Mouse (Mus musculus) lung, postnatal 0 days (tissue): ENCODE measurements around the gene Slc29a2. TPM values are rescaled to one million over a fixed set of nuclear protein-coding genes. Genes with fewer than 3 reads are reported as not detected.

Experiments
- ATAC-seq: fragments of 200-750 bp; cut with Nextera tagmentation; 2 replicates; pipeline ENCODE4 v1.8.0; 2017; ENCODE audit warnings: moderate library complexity
- DNase-seq: peaks from one replicate; pipeline ENCODE4 v3.0.0-alpha.2; 2016; ENCODE audit warnings: low spot score
- H3K27ac ChIP-seq: fragments of 300-500 bp; sonication (generic); 2 replicates; pipeline ENCODE4 v1.5.1; 2014; ENCODE audit warnings: antibody characterized with exemption, mild to moderate bottlenecking, low read length, mixed read lengths
- H3K27me3 ChIP-seq: fragments of 300-500 bp; sonication (generic); replicated peaks from 2 replicates; pipeline ENCODE4 v1.6.1; 2014; ENCODE audit warnings: low read length, mixed read lengths; ENCODE audit not compliant: insufficient read depth
- H3K36me3 ChIP-seq: fragments of 300-500 bp; sonication (generic); 2 replicates; pipeline ENCODE4 v1.6.1; 2014; ENCODE audit warnings: low read length, mixed read lengths; ENCODE audit not compliant: insufficient read depth
- H3K4me1 ChIP-seq: fragments of 300-500 bp; sonication (generic); 2 replicates; pipeline ENCODE4 v1.6.1; 2014; ENCODE audit warnings: antibody characterized with exemption, low read depth, low read length, mixed read lengths; ENCODE audit not compliant: insufficient read depth
- H3K4me2 ChIP-seq: fragments of 300-500 bp; sonication (generic); replicated peaks from 2 replicates; pipeline ENCODE4 v1.6.1; 2014; ENCODE audit warnings: low read depth, mild to moderate bottlenecking, low read length, moderate library complexity, mixed read lengths
- H3K4me3 ChIP-seq: fragments of 300-500 bp; sonication (generic); 2 replicates; pipeline ENCODE4 v1.5.1; 2014; ENCODE audit warnings: low read depth, low read length
- H3K9ac ChIP-seq: fragments of 300-500 bp; sonication (generic); replicated peaks from 2 replicates; pipeline ENCODE4 v1.6.1; 2014; ENCODE audit warnings: low read depth, mild to moderate bottlenecking
- H3K9me3 ChIP-seq: fragments of 300-500 bp; sonication (generic); 2 replicates; pipeline ENCODE4 v1.6.1; 2016; ENCODE audit warnings: low read length, mixed read lengths
- CTCF ChIP-seq: IDR thresholded peaks from 2 replicates; pipeline ENCODE4 v1.5.1; 2016; ENCODE audit warnings: antibody characterized with exemption, mild to moderate bottlenecking
- EP300 ChIP-seq: IDR thresholded peaks from 2 replicates; pipeline ENCODE4 v1.6.1; 2016; ENCODE audit warnings: antibody characterized with exemption, mild to moderate bottlenecking, control low read depth
- WGBS: fragments of 180-500 bp; shearing (Covaris S2); extraction: QIAGEN DNeasy Blood & Tissue Kit; methylation state at CpG from one replicate; pipeline ENCODE4 v1.1.7; 2014; 5-methylcytosine and 5-hydroxymethylcytosine counted together
- polyA plus RNA-seq: library from polyadenylated mRNA; unstranded; fragments of >200 nt; fragmentation: Nextera tagmentation; extraction: Ambion mirVana; gene quantifications from 2 replicates; pipeline ENCODE4 v1.2.1, GENCODE M21; 2015

Slc29a2 gene
- polyA plus RNA-seq, result 0.88 TPM in 2 replicates

DNA sequence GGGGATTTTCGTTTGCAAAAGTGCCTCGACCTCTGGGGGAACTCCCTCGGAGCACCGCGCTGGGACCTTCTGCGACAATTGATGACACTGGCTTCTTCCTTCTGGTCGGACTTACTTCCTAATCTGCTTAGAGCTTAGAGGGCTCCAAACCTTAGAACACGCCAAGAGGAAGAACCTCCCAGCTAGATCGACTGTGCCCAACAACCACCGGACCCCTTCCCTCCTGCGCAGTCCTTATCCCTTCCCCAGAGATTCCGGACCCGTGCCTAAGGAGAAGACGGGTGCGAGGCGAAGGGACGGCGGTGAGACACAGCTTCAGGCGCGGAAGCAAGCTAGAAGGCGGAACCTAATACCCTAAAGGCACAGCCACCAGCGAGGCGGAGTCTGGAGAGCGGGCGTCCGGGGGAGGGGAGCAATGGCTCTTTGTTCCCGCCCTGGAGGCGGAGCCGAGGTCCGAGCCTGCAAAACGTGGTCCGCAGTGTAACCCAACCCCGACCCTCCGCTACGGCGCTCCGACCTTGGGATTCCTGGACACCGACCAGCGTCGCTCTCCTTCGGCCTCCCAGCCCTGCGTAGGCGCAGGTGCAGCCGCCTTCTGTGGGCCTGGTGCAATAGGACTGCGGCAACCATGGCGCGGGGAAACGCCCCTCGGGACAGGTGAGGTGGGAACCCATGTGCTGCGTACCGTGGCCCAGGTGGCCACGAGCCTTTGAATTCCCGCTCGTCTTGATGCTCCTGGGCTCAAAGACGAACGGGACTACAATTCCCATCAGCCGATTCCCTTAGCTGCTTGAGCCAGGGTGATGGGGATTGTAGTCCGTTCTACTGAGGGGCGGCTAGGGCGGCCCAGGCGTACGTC, at the start of gene Slc29a2:
Gene Slc29a2 (plus strand): TSS at position 240 of the 859 bp plus-strand sequence.
- TF ChIP-seq CTCF, result no peak
- TF ChIP-seq EP300, result no peak
- Histone ChIP-seq H3K4me1 (no peaks in the 10 kb centered on the region), H3K4me3 (peak within 1 kb of the TSS; percentile 60), H3K9ac (peak within 1 kb of the TSS; percentile 46), H3K27ac (peak within 1 kb of the TSS; percentile 74), H3K36me3 (no peaks in the 10 kb centered on the region), H3K9me3 (no peaks in the 10 kb centered on the region), H3K27me3 (no peaks in the 10 kb centered on the region), H3K4me2 (peak within 1 kb of the TSS; percentile 95)
- under 1% methylated on average over 62 of the region's 62 CpGs for WGBS
- ATAC-seq (peak; percentile 98), DNase-seq (peak; percentile 95)

DNA sequence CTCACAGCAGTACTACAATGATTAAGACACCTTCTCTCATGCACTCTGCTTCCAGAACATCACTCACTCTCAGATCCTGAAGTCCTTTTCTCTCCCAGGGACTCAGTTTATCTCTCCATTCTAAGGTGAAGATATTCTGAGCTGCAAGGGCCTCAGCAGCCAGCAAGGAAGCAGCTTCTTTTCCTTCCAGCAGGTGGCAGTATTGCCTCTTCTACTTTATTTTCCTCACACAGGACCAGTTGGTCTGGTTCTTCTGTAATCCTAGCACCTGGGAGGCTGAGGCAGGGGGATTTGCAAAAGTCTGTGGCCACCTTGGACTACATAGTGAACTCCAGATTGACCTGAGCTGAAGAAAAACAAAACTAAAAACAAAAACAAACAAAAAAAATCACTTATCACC, 41.9 kb upstream of the Slc29a2 start:
- DNase-seq, result peak; percentile 72
- Histone ChIP-seq H3K4me1 (no peaks in the 10 kb centered on the region), H3K9ac (no peak overlapping the region), H3K9me3 (no peaks in the 10 kb centered on the region), H3K36me3 (no peaks in the 10 kb centered on the region), H3K27ac (no peak overlapping the region), H3K27me3 (no peaks in the 10 kb centered on the region), H3K4me2 (no peak overlapping the region), H3K4me3 (no peak overlapping the region)
- peak; percentile 80 for TF ChIP-seq CTCF
- TF ChIP-seq EP300, result no peak
- no peak for ATAC-seq

DNA sequence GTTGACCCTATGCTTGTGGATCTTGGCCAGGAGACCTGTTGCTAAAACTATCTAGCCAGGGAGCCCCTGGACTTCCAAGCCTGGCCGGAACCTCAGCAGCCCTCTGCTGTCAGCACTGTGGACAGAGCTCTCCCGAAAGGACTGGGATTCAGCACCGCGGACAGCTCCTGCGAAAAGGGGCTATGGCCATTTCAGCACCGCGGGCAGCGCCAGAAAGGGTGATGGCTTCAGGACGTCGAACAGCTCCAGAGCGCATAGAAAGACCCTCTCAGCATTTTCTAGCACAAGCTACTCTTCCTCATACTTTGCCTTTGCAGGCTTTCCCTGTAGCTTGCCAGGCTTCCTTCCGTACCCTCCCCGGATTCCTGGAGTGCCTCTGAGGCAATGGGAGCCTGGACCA, 34.6 kb upstream of the Slc29a2 start:
- Histone ChIP-seq H3K36me3 (no peaks in the 10 kb centered on the region), H3K27ac (no peak overlapping the region), H3K9me3 (no peaks in the 10 kb centered on the region), H3K4me1 (no peaks in the 10 kb centered on the region), H3K4me3 (no peak overlapping the region), H3K4me2 (no peak overlapping the region), H3K27me3 (peaks cover 22% of the 10 kb centered on the region), H3K9ac (no peak overlapping the region)
- WGBS, result 4% methylated on average over 13 of the region's 13 CpGs
- peak; percentile 91 for DNase-seq
- ATAC-seq, result peak; percentile 81
- TF ChIP-seq EP300, result no peak
- TF ChIP-seq CTCF, result peak; percentile 44

DNA sequence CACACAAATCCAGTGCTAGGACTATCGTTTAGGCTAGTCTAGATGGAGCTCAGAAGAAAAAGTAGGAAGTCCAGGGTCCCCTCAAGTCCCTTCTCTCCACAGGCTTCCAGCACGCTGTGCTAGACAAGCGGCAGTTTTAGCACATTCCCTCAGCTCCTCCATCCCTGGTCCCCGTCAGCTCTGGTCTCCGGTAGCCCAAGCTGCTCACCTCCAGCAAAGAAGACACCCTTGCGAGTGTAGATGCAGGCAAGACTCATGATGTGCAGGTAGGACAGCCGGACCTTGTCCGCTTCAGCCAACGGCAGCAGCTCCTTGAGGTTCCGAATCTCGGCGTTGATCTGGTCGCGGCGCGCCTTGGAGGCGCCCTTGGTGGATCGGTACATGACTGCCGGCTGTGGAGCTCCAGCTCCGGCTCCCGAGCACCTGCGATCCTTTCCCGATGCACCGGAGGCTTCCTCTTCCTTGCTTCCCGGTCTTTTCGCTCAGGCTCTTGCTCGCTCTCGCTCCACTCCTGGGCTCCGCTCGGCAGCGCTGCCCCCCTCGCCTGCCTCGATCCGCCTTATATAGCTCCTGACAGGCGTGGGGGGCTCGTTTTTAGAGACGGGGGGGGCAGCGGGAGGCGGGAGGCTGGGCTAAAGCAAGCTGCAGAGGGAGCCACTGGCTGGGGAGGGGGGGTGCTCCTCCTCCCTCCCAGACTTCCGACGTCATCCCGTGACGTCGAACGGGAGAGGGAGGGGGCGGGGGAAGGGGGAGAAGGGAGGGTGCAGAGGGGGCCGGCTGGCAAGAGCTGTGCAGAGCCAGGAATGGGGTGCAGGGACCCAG, 34.0 kb upstream of the Slc29a2 start:
- peaks cover 22% of the 10 kb centered on the region for H3K27me3 ChIP-seq
- TF ChIP-seq CTCF (no peak), EP300 (no peak)

DNA sequence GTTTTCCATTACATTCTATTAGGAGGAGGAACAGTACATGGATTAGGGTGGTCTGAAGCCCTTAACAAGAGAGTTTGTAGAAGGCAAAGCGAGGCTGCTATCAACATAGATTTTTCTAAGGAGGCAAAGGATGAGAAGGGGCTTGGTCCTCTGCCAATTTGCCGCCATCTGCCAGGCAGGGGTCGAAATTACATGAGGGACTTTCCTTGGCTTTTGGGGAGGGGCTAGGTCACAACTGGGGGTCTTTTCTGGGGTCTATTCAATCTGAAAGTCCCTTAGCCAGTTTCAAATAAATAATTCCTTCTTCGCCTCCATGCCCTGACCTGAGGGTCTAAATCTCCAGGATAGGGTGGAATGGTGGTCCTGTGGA, 33.4 kb upstream of the Slc29a2 start, which contains the start of gene Npas4:
Gene Npas4 (minus strand): TSS at position 61 of the 370 bp plus-strand sequence.
- no peak for ATAC-seq
- no peak within 1 kb of the TSS for H3K27ac ChIP-seq
- peaks cover 22% of the 10 kb centered on the region for H3K27me3 ChIP-seq
- H3K4me1 ChIP-seq, result no peaks in the 10 kb centered on the region
- TF ChIP-seq CTCF (no peak), EP300 (no peak)
- 23% methylated on average over 4 of the region's 4 CpGs for WGBS
- no peak within 1 kb of the TSS for H3K4me3 ChIP-seq
- no peak within 1 kb of the TSS for H3K9ac ChIP-seq
- no peaks in the 10 kb centered on the region for H3K36me3 ChIP-seq
- no peak within 1 kb of the TSS for H3K4me2 ChIP-seq
- DNase-seq, result no peak
- no peaks in the 10 kb centered on the region for H3K9me3 ChIP-seq

More for the DNA sequence above, 34.0 kb upstream of the Slc29a2 start:
- no peak for DNase-seq
- H3K4me3 ChIP-seq, result no peak overlapping the region
- no peak overlapping the region for H3K9ac ChIP-seq
- no peaks in the 10 kb centered on the region for H3K4me1 ChIP-seq
- no peaks in the 10 kb centered on the region for H3K9me3 ChIP-seq
- H3K4me2 ChIP-seq, result no peak overlapping the region
- H3K27ac ChIP-seq, result no peak overlapping the region
- ATAC-seq, result no peak
- no peaks in the 10 kb centered on the region for H3K36me3 ChIP-seq
- 29% methylated on average over 34 of the region's 47 CpGs for WGBS

DNA sequence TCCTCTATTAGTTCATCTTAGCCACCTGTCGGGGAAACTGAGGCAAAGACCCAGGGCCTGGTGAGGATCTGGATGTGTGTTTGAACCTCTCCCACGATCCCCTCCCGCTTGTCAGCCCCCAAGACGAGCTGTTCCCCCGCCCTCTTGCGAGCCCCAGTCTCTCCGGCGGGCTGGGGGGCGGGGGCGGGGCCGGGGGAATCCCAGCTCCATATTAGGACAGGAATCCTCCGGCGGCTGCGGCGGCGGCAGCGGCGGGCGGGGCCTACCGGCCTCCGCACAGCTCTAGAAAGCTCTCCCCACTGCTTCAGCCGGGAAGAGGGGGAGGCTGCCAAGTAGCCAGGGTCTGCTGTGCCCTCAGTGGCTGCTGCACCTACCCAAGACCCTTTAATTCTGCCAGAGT, 32.9 kb upstream of the Slc29a2 start:
- Histone ChIP-seq H3K4me2 (no peak overlapping the region), H3K36me3 (no peaks in the 10 kb centered on the region), H3K27ac (no peak overlapping the region), H3K4me1 (no peaks in the 10 kb centered on the region), H3K4me3 (no peak overlapping the region), H3K27me3 (peaks cover 22% of the 10 kb centered on the region), H3K9ac (no peak overlapping the region), H3K9me3 (no peaks in the 10 kb centered on the region)
- no peak for DNase-seq
- TF ChIP-seq CTCF (no peak), EP300 (no peak)
- ATAC-seq, result no peak
- 5% methylated on average over 12 of the region's 22 CpGs for WGBS
